Mouse (Mus musculus) v-Abl transformed pro-B cells (cell line): ENCODE measurements around the gene Ccdc144b.

ENCODE experiments used
- in situ Hi-C, 2 experiments: fragments of 400-800 bp; cut with MboI; formaldehyde crosslinking; loops; one replicate each; pipeline ENCODE4 v1.15.1; 2025; ENCODE audit not compliant: unreplicated experiment in 2 of 2

The Ccdc144b gene

DNA sequence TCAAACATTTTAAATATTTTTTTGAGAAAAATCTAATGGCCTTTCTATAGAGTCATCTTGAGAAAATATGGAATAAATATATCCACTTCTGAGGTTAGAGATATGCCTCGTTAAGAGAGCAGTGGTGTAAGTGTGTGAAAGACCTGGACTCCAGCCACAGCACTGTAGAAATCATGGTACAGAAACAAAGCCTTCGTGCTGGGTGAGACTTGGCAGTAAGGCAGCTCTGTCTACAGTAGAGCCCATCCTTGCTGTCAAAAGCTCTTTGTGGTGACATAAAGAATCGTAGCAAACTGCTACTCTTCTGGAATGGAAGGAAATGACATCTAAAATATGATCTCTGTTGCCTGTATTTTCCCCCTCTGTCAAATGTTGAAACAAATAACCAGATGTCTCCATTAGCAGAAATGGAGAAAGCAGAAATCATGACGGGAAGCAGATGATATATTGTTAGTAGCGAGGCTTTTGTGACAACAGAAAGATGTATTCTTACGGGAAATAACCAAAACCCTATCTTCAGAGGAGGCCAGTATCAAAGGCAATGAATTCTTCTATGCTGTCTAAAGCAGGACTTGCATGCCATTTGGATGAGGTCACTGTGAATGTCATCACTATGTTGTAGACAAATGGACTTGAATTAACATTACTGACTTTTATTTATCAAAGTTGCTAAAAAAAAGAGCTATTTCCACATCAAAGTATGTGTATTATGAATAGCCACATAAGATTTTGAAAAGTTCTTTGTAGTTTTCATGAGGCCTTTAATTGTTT is 21.4 kb downstream of the Ccdc144b start:
- in situ Hi-C loops: no loop called here

DNA sequence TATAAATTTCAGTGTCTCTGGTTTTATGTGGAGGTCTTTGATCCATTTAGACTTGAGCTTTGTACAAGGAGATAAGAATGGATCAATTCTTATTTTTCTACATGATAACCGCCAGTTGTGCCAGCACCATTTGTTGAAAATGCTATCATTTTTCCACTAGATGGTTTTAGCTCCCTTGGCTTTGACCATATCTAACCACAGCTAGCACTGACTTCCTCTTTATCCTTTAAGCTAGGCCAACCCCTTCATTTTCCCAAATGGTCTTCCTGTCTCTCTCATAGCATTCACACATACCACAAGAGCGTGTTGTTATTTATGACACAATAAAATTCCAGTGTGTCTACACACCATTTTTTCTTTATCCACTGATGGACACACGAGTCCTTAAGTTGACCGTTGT is 23.4 kb downstream of the Ccdc144b start:
- in situ Hi-C loops: no loop called here

DNA sequence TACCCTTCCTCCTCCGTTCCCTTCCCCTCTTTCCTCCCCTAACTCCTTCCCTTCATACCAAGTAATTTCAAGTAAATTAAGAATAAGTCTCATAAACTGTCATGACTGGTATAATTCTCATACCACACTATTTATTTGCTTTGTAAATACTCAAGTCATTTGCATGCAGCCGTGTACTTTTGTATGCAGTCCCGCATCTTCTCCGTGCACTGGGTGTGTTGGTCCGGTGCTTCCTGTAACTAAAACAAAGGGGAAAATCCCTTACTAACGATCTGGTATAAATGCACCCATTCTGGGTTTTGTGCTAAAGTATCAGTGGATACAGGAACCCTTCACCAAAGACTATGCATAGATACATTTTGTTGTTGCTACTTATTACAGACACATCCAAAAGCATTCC is 27.6 kb downstream of the Ccdc144b start:
- in situ Hi-C loops: no loop called here

DNA sequence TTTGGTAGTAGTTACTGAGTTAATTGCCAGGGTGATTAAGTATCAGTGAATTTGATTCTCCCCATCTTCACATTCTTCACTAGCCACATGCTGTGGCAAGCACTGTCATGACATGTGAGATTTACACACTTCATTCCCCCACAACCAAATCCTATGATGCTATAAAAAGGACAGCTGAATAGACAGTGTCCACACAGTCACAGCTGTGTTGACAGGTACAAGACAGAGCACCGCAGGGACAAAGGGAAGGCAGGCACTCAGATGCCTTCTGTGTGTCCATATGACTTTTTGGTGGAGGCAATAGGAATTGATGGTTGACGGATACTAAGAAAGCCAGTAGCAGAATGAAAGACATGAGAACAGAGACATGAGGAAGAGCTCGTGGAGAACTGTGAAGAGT is 42.1 kb downstream of the Ccdc144b start:
- in situ Hi-C loops: no loop called here

DNA sequence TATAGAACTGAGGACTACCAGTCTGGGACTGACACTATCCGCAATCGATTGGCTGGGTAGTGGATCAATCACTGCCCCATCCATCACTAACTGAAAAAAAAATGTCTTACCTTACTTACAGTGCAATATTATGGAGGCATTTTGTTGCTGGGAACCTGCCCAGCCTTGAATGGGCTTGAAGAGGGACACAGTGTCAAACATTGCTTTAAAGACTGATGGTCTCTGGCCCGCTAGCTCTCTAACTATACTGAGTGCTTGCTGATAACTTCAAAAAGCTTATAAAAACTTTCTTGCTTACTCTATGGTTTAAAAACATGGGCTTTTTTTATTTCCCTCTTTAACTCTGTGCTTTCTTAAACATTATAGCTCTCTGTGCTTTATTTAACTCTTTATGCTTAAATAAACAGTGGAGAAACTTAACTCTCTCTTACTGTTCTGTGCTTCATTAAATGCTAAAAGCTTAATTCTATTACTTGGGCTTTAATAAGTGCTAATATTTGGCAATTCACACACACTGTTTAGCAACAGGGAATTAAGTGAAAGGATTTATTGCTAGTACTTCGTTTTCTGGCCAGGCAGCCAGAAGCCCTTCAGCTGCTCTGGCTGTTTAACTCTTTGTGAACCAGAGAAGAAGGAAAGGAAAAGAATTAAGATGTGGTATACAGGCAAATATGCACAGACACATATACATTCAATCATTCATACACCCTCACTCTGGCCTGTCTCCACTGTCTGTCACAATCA is 44.8 kb downstream of the Ccdc144b start:
- in situ Hi-C loops: no loop called here

DNA sequence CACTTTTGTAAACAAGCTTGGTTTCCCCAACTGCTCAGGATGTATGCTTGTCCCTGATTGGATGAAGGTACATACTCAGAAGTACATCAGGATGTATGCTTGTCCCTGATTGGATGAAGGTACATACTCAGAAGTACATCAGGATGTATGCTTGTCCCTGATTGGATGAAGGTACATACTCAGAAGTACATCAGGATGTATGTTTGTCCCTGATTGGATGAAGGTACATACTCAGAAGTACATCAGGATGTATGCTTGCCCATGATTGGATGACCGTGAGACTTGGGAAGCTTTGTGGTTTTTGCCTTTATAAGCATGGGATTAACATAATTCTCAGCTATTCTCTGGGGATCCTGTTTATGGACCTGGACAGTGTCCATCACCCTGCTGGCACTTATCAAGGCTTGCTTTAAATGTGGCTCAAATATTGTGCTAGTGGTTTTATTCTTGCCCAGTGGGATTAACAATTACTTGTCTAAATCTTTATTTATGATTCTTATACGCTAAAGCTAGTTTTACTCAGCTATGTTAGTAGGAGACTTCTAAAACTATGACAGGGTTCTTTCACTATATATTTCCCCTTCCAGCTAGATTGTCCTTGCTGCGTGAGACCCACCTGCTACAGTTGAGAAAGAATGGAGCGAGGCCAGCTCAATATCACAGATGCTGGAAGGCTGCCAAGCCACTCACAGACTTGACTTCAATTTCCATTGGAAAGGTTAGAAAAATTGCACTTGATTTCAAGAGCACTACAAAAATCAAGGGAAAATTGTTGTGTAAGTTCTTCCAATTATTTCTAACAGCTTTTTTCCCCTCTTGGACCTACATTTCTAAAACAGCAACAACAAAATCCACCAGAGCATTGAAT is 49.1 kb downstream of the Ccdc144b start:
- in situ Hi-C loops: loop anchor here in 1 of 2 experiments (5.0 kb wide), 1 partner anchor 58 kb away; no protein-coding TSS in a partner anchor

DNA sequence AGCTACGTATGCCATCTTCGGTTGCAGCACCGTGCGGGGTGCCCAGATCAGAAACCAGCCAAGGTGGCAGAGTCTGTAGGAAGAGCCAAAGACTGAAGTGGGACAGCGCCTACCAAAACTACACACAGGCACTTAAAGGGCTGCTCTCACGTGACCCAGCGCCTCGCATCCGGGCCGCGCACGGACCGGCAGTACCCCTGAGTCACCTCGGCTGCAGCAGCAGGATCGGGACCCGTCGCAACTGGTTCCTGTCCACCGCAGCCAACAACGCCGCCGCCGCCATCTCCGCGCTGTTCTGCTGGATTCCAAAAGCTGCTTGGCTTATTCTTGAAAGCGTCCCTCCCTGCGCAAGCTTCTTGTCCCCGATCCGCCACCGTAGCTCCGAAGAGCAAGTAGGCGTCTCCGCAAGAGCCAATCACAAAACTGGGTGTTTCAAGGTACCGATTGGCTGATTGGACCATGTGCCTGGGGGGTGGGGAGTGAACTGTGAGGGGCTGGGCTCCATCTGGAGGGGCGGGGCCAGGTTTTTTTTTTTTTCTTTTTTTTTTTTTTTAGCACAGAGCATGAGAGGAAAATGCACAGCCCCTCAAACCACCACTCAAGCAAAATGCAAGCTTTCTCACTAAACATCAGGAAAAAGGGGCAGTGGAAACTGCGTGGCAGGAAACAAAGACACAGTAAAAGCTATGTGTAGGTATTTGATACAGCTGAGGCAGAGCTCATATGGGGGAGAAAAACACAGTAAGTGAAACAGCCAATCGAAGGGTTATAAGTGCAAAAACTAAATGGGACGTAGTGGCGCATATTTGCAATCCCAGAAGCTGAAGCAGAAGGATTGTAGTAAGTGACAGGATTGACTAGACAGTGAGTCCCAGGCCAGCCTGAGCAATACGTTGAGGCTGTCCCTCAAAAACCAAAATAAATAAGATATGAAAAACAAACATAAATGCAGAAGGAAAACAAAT is 52.8 kb downstream of the Ccdc144b start, which contains the start of gene Mccc1:
Mccc1 (minus strand) TSS at position 404 of the 965 bp plus-strand sequence.
- in situ Hi-C loops: loop anchor here in 1 of 2 experiments (5.0 kb wide), 1 partner anchor 62 kb away; no protein-coding TSS in a partner anchor

DNA sequence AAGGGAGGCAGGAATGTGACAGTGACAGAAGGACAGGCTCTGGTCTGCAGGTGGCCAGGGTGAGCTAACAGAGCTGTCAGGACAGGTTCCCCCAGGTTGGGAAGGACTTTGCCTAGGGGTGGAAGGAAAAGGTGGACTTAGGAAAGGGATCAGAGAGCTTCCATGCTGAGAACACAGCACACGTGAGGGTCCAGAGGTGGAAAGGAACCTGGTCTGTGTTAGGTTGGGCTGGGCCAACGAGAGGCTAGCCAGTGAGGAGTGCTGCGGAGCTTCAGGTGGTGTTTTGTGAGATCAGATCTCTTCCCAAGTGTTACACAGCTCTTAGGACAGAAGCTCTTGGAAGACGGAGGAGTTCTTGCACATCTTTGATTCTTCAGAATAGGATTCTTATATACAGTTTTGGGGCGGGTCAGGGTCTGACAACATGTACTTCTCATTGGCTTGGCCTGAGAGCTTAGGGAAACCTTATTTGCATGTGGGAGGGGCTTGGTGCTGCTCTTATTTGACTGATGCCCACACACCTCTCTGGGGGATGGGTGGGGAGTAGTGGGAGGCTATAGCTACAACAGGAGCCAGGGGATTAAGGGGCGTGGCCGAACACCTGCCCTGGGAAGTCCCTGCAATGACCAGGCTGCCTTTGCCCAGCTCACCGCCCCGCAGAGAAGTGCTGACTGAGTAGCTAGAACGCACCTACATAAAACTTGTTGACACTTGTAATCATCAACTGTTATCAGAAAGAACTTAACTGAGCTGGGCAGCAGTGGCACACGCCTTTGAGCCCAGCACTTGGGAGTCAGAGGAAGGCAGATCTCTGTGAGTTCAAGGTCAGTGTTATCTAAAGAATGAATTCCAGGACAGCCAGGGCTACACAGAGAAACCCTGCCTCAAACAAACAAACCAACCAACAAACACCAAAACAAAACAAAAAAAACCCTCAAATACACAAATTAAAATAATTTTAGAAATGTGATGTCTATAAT is 58.5 kb downstream of the Ccdc144b start:
- in situ Hi-C loops: no loop called here

DNA sequence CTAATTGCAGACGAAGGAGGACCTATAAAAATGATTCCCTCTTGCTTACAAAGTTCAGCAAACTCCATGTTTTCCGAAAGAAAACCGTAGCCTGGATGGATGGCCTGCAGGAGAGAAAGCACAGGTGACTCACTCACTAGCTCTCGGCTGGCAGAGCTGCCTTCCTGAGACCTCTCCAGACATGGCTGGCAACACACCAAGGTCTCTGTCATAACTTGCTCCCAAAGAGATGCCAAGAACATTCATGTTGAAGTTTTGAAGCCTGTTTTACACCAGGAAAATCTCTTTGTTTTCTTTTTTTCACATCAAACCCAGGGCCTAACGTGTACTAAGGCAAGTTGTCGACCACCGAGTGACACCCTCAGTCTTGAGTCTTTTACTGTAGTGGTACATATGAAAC is 62.6 kb downstream of the Ccdc144b start:
- in situ Hi-C loops: no loop called here

DNA sequence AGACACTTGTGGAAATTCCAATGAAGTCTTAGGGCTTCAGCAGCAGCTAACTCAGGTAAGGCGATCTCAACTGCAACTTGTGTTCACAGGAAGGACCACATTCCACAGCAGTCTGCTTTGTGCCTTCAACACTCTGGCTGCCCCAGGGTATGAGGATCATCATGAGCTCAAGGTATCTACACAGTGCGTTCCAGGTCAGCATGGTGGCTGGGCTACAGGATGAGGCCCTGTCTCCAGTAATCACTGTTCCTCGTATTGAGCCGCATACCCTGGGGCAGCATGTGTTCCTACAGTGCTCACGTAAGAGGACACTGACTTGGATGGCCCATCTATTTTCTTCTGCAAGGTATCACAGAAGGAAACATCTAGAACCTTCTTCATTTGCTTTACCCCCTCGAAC is 65.3 kb downstream of the Ccdc144b start:
- in situ Hi-C loops: no loop called here

DNA sequence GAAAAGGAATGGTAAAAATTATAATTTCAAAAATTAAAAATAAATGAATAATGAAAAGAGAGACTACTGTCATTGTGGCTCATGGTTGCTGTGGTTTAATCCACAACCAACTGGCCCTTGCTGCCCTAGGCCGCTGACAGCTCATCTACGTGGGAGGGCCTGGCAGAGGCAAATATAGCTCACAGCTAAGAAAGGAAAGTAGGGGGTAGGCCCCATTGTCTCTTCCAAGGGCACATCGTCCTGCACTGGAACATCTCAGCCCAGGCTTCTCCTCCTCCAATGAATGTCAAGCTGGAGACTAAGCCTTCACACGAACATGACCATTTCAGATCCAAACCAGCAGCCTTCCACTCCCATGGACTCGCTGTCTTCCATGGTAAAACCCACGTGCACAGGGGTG is 67.1 kb downstream of the Ccdc144b start:
- in situ Hi-C loops: no loop called here

DNA sequence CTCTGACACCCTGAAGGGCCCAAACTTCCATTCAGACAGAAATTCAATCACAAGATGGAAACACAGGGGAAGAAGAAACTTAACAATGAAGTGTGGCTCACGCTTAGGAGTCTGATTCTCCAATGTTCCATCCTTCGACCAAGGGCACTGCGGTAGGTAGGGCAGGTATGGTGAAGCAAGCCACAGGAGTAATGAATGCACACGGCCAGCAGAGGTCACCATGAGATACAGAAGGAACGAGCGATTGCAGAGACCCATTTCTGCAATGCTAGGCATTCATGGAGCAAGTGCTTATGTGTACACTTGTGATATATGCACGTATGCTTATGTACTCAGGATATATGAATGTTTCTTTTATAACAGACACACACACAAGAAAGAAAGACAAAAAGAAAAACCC is 79.8 kb downstream of the Ccdc144b start:
- in situ Hi-C loops: loop anchor here (5.0 to 25.0 kb wide), 7 partner anchors 91 to 521 kb away; partner anchors contain the start of genes 1810062G17Rik (in 1 of the 2), Acad9 (in 1 of the 2) and Anxa5 (in 1 of the 2)

DNA sequence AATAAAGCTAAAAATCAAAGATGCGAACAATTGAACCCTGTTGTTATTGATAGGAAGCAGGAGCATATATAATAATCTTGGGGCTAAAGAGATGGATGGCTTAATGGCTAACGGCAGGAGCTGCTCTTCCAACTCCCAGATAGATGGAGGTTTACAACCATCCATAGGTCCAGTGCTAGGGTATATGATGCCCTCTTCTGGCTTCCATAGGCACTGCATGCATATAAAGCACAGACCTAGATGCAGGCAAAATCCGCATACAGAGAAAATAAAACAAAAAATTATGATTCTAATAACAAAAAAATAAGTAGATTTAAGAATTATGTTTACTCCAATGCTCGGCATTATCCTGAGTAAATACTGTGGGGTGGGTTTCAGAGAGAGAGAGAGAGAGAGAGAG is 80.4 kb downstream of the Ccdc144b start:
- in situ Hi-C loops: loop anchor here (5.0 to 25.0 kb wide), 7 partner anchors 92 to 522 kb away; partner anchors contain the start of genes 1810062G17Rik (in 1 of the 2), Acad9 (in 1 of the 2) and Anxa5 (in 1 of the 2)

DNA sequence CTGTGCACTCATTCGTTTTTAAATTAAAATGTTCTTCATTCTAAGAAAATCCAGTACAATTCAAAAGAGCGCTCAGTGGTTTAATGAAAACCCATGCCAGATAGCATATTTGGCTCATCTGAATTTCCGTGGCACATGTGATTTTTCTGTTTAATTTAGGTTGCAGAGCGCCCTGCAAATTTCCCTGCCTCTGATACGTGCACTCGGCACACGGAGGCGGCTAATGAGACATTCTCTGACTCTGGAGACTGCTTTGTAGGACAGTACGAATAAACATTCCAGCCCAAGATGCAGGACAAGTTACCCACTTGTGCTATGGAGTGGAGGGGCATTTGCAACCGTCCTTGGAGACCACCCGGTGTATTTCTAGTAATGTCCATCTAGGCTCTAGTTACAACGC is 82.2 kb downstream of the Ccdc144b start:
- in situ Hi-C loops: loop anchor here (5.0 to 25.0 kb wide), 7 partner anchors 94 to 524 kb away; partner anchors contain the start of genes 1810062G17Rik (in 1 of the 2), Acad9 (in 1 of the 2) and Anxa5 (in 1 of the 2)

DNA sequence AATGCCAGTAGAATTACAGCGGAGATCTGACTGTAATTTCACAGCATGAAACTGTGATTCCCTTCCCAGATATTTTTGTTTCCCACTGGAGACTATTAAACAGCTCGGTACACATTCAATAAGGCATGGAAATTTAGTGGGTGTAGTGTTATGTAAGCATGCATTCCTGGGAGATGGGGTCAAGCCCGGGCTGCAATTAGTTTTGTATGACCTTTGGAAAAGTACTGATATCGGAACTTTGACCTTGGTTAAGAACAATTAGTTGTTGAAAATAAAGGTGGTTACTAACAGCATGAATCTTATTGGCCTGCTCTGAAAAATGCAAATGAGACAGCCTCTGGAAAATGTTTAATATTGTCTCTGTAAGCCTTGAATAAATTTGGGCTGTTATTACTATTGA is 82.9 kb downstream of the Ccdc144b start:
- in situ Hi-C loops: loop anchor here (5.0 to 25.0 kb wide), 7 partner anchors 94 to 524 kb away; partner anchors contain the start of genes 1810062G17Rik (in 1 of the 2), Acad9 (in 1 of the 2) and Anxa5 (in 1 of the 2)

DNA sequence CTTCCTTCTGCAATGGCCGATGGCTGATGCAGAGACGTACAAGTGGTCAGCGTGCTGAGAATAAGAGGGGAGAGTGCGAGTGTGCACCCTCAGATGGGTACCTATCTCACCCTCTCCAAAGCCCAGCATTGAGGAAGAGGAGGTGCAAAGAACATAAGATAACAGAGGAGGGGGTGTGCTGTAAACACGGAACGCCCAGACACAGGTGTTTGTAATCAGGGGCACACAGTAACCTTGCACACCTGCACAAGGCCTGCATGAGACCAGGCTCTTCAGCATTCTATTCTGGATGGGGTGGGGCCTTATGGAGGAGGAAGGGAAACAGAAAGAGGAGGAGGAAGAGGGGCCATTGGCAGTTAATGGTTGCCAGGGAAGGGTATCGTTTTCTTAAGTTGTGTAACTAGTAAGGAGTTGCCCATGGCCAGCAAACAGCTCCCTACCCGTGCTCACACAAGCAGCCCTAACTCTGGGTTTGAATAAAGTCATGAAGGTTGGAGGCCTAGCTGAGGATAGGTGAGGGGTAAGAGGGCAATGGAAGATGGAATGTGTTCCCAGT is 85.9 kb downstream of the Ccdc144b start:
- in situ Hi-C loops: loop anchor here in 1 of 2 experiments (25.0 kb wide), 1 partner anchor 520 kb away; the partner anchor contains the start of genes 1810062G17Rik and Anxa5

DNA sequence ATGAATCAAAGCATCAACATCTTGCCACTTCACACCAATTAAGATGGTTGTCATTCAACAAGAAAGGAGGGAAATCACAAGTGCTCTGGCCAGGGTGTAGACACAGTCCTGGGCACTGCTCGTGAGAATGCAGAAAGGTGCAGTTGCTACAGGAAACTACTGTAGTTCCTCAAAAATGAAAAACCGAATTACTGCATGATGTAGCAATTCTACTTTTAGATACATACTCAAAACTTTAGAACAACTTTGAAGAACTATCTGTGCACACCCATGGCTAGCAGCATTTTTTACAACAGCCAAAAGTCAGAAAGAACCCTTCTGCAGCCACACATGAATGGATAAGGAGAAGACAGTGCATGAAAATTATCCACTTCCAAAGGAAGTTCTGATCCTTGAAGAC is 86.9 kb downstream of the Ccdc144b start:
- in situ Hi-C loops: loop anchor here in 1 of 2 experiments (25.0 kb wide), 1 partner anchor 521 kb away; the partner anchor contains the start of genes 1810062G17Rik and Anxa5
